Mouse (Mus musculus) heart, adult 2 months (tissue): ENCODE results near the gene Ankdd1a. TPM values are rescaled to one million over a fixed set of nuclear protein-coding genes. Genes with fewer than 3 reads are reported as not detected.

ENCODE experiments used
- DNase-seq, 2 experiments: peaks; one replicate each; pipeline ENCODE4 v3.0.0; 2021
- H3K27ac ChIP-seq: fragments of 200-600 bp; 2 replicates; pipeline ENCODE4 v1.8.1; 2022
- H3K27me3 ChIP-seq: fragments of 200-500 bp; 2 replicates; pipeline ENCODE4 v1.6.1; 2012; ENCODE audit warnings: mild to moderate bottlenecking, low read length, inconsistent platforms, mixed read lengths; ENCODE audit not compliant: control insufficient read depth, insufficient read depth
- H3K36me3 ChIP-seq: fragments of 200-500 bp; 2 replicates; pipeline ENCODE4 v1.6.1; 2012; ENCODE audit warnings: low read length, inconsistent platforms; ENCODE audit not compliant: control insufficient read depth, insufficient read depth
- H3K4me1 ChIP-seq: fragments of 200-500 bp; 2 replicates; pipeline ENCODE4 v1.6.1; 2011; ENCODE audit warnings: low read length; ENCODE audit not compliant: control insufficient read depth, insufficient read depth
- H3K4me3 ChIP-seq: fragments of 200-600 bp; 2 replicates; pipeline ENCODE4 v1.8.1; 2022
- H3K79me2 ChIP-seq: fragments of 200-500 bp; replicated peaks from 2 replicates; pipeline ENCODE4 v1.6.1; 2012; ENCODE audit warnings: mild to moderate bottlenecking, inconsistent platforms, low read length, moderate library complexity, mixed read lengths; ENCODE audit not compliant: control insufficient read depth, insufficient read depth
- H3K9ac ChIP-seq: fragments of 200-500 bp; 2 replicates; pipeline ENCODE4 v1.6.1; 2012; ENCODE audit warnings: low read depth, mild to moderate bottlenecking, control low read depth, inconsistent platforms, low read length, mixed read lengths
- CTCF ChIP-seq: fragments of 200-600 bp; IDR thresholded peaks from 2 replicates; pipeline ENCODE4 v1.8.1; 2022; ENCODE audit warnings: antibody characterized with exemption, mild to moderate bottlenecking, moderate library complexity
- EP300 ChIP-seq: fragments of 200-500 bp; IDR thresholded peaks from 2 replicates; pipeline ENCODE4 v1.6.1; 2011; ENCODE audit warnings: low read depth, low read length, control low read depth; ENCODE audit not compliant: insufficient read depth
- POLR2A ChIP-seq: fragments of 200-500 bp; IDR thresholded peaks from 2 replicates; pipeline ENCODE4 v1.6.1; 2011; ENCODE audit warnings: mild to moderate bottlenecking, low read depth, low read length, control low read depth; ENCODE audit not compliant: insufficient read depth
- WGBS: fragments of 180-500 bp; shearing (Covaris S2); methylation state at CpG from one replicate; pipeline ENCODE4 v1.1.7; 2018; 5-methylcytosine and 5-hydroxymethylcytosine counted together
- intact Hi-C: fragments of 180-260 bp; cut with DNase I; formaldehyde crosslinking; loops from one replicate; pipeline ENCODE4 v1.15.1; 2025
- polyA plus RNA-seq: library from polyadenylated mRNA; depleted of rRNA; stranded (reverse); fragments of >200 nt; gene quantifications from 2 replicates; pipeline ENCODE4 v1.2.3, GENCODE M21; 2012
- total RNA-seq, 2 experiments: library from RNA; stranded (reverse); gene quantifications; 2 replicates each; pipeline ENCODE4 v1.2.3; 2021

The Ankdd1a gene
- total and polyA plus RNA-seq, 3 experiments, result not detected

- intact Hi-C loops, result no loop called here
- Histone ChIP-seq H3K27ac (peak overlapping the region; percentile 55), H3K36me3 (no peaks in the 10 kb centered on the region), H3K27me3 (no peaks in the 10 kb centered on the region), H3K9ac (no peak overlapping the region), H3K79me2 (no peaks in the 10 kb centered on the region), H3K4me3 (no peak overlapping the region), H3K4me1 (peaks cover 18% of the 10 kb centered on the region)
- DNase-seq, result peak; percentile 63 to 75
- 41% methylated on average over 13 of the region's 13 CpGs for WGBS
- TF ChIP-seq EP300 (peak; percentile 39; the same call in 1 of the 2 replicates), POLR2A (no peak)
Observed at GRCm38 (mm10) chr9:65541126-65542068, 21.4 kb upstream of the Ankdd1a start.

GRCm38 (mm10) chr9:65539697-65540096 is 19.7 kb upstream of the Ankdd1a start:
- intact Hi-C loops, result no loop called here
- 46% methylated on average over 9 of the region's 9 CpGs for WGBS
- TF ChIP-seq CTCF (no peak), EP300 (no peak), POLR2A (no peak)

GRCm38 (mm10) chr9:65537901-65538630 is 18.1 kb upstream of the Ankdd1a start:
- H3K27ac ChIP-seq, result no peak overlapping the region
- intact Hi-C loops, result no loop called here
- TF ChIP-seq POLR2A (no peak), CTCF (no peak), EP300 (no peak)
- peaks cover 16% of the 10 kb centered on the region for H3K4me1 ChIP-seq
- no peaks in the 10 kb centered on the region for H3K27me3 ChIP-seq
- peak in 1 of 2 experiments; percentile 36 for DNase-seq
- no peak overlapping the region for H3K9ac ChIP-seq
- 87% methylated on average over 8 of the region's 8 CpGs for WGBS
- H3K4me3 ChIP-seq, result no peak overlapping the region
- H3K36me3 ChIP-seq, result no peaks in the 10 kb centered on the region
- no peaks in the 10 kb centered on the region for H3K79me2 ChIP-seq

More at GRCm38 (mm10) chr9:65539697-65540096, 19.7 kb upstream of the Ankdd1a start:
- no peak overlapping the region for H3K4me3 ChIP-seq
- H3K4me1 ChIP-seq, result peaks cover 16% of the 10 kb centered on the region
- H3K9ac ChIP-seq, result no peak overlapping the region
- H3K36me3 ChIP-seq, result no peaks in the 10 kb centered on the region
- no peaks in the 10 kb centered on the region for H3K79me2 ChIP-seq
- no peaks in the 10 kb centered on the region for H3K27me3 ChIP-seq
- DNase-seq, result no peak
- no peak overlapping the region for H3K27ac ChIP-seq

- Histone ChIP-seq H3K27me3 (no peaks in the 10 kb centered on the region), H3K79me2 (no peaks in the 10 kb centered on the region), H3K4me3 (no peak overlapping the region), H3K9ac (no peak overlapping the region), H3K36me3 (no peaks in the 10 kb centered on the region), H3K4me1 (peaks cover 10% of the 10 kb centered on the region), H3K27ac (peak overlapping the region; percentile 28; the same call in 1 of the 2 replicates)
- DNase-seq, result no peak
- TF ChIP-seq CTCF (no peak), EP300 (no peak), POLR2A (no peak)
- 83% methylated on average over 4 of the region's 4 CpGs for WGBS
- intact Hi-C loops, result no loop called here
Observed at GRCm38 (mm10) chr9:65536491-65536890, 16.5 kb upstream of the Ankdd1a start.

- no peaks in the 10 kb centered on the region for H3K79me2 ChIP-seq
- H3K4me3 ChIP-seq, result no peak overlapping the region
- WGBS, result 72% methylated on average over 11 of the region's 11 CpGs
- H3K9ac ChIP-seq, result no peak overlapping the region
- intact Hi-C loops, result no loop called here
- TF ChIP-seq CTCF (no peak), POLR2A (no peak), EP300 (0 out of 2 replicates have a peak, but pooled peaks have one; percentile 22)
- H3K27ac ChIP-seq, result peak overlapping the region; percentile 52
- H3K4me1 ChIP-seq, result peaks cover 10% of the 10 kb centered on the region
- no peaks in the 10 kb centered on the region for H3K36me3 ChIP-seq
- no peaks in the 10 kb centered on the region for H3K27me3 ChIP-seq
- peak in 1 of 2 experiments; percentile 45 for DNase-seq
Observed at GRCm38 (mm10) chr9:65535789-65536469, 15.9 kb upstream of the Ankdd1a start.
